Mouse (Mus musculus) bone marrow, adult 2 months (tissue): Measurements from ENCODE around the gene Hfm1. TPM values are rescaled to one million over a fixed set of nuclear protein-coding genes. Genes with fewer than 3 reads are reported as not detected.

ENCODE experiments used
- H3K27ac ChIP-seq: fragments of 200-500 bp; 2 replicates; pipeline ENCODE4 v1.5.1; 2012; ENCODE audit warnings: low read depth, mild to moderate bottlenecking, control low read depth, inconsistent platforms, low read length; ENCODE audit not compliant: control insufficient read depth, poor library complexity, insufficient read depth
- H3K4me1 ChIP-seq: fragments of 200-500 bp; 2 replicates; pipeline ENCODE4 v1.6.1; 2011; ENCODE audit warnings: low read length; ENCODE audit not compliant: control insufficient read depth, insufficient read depth
- H3K4me3 ChIP-seq: fragments of 200-500 bp; replicated peaks from 2 replicates; pipeline ENCODE3; 2011; ENCODE audit warnings: mild to moderate bottlenecking, low read depth, low read length, control low read depth; ENCODE audit not compliant: control insufficient read depth
- CTCF ChIP-seq: fragments of 200-500 bp; IDR thresholded peaks from 2 replicates; pipeline ENCODE4 v1.5.1; 2011; ENCODE audit warnings: low read length, control low read depth; ENCODE audit not compliant: control insufficient read depth, insufficient read depth
- POLR2A ChIP-seq: fragments of 200-500 bp; IDR thresholded peaks from 2 replicates; pipeline ENCODE4 v1.6.1; 2011; ENCODE audit warnings: low read depth, mild to moderate bottlenecking, control low read depth, low read length, borderline replicate concordance; ENCODE audit not compliant: control insufficient read depth
- WGBS: fragments of 180-500 bp; shearing (Covaris S2); methylation state at CpG from one replicate; pipeline ENCODE4 v1.1.7; 2018; 5-methylcytosine and 5-hydroxymethylcytosine counted together
- polyA plus RNA-seq: library from polyadenylated mRNA; stranded (reverse); fragments of >200 nt; gene quantifications from 2 replicates; pipeline ENCODE4 v1.2.4, GENCODE M21; 2011; ENCODE audit warnings: low replicate concordance; ENCODE audit not compliant: missing spikeins, insufficient read depth, insufficient read length

Hfm1 gene
- polyA plus RNA-seq: not detected in 2 replicates

- 3% methylated on average over 75 of the region's 76 CpGs for WGBS
- TF ChIP-seq CTCF (no peak), POLR2A (no peak)
- no peaks in the 10 kb centered on the region; the same call in 1 of the 2 replicates for H3K4me1 ChIP-seq
- H3K4me3 ChIP-seq: peak within 1 kb of the TSS; percentile 35
- no peak within 1 kb of the TSS for H3K27ac ChIP-seq
Observed at GRCm38 (mm10) chr5:106925488-106926368, at the start of gene Hfm1. TSS of gene Hfm1 (minus strand) at chr5:106926321.

- WGBS: 87% methylated on average over 7 of the region's 7 CpGs
- Histone ChIP-seq H3K4me1 (no peaks in the 10 kb centered on the region; the same call in 1 of the 2 replicates), H3K27ac (no peak overlapping the region), H3K4me3 (no peak overlapping the region)
- TF ChIP-seq CTCF (no peak), POLR2A (no peak)
Observed at GRCm38 (mm10) chr5:106973883-106974282, 47.8 kb upstream of the Hfm1 start.

- no peak for TF ChIP-seq POLR2A
- no peak for TF ChIP-seq CTCF
- WGBS: 44% methylated on average over 1 of the region's 1 CpGs
Observed at GRCm38 (mm10) chr5:106967578-106967977, 41.5 kb upstream of the Hfm1 start.

GRCm38 (mm10) chr5:106966443-106966842 lies 40.3 kb upstream of the Hfm1 start:
- 78% methylated on average over 3 of the region's 3 CpGs for WGBS
- TF ChIP-seq POLR2A: no peak
- no peak for TF ChIP-seq CTCF
- H3K27ac ChIP-seq: no peak overlapping the region
- peaks cover 2% of the 10 kb centered on the region; the same call in 1 of the 2 replicates for H3K4me1 ChIP-seq
- H3K4me3 ChIP-seq: no peak overlapping the region

More at GRCm38 (mm10) chr5:106967578-106967977, 41.5 kb upstream of the Hfm1 start:
- H3K4me1 ChIP-seq: peaks cover 2% of the 10 kb centered on the region; the same call in 1 of the 2 replicates
- no peak overlapping the region for H3K4me3 ChIP-seq
- H3K27ac ChIP-seq: no peak overlapping the region

- H3K4me3 ChIP-seq: peak overlapping the region; percentile 79
- peaks cover 2% of the 10 kb centered on the region; the same call in 1 of the 2 replicates for H3K4me1 ChIP-seq
- no peak for TF ChIP-seq CTCF
- TF ChIP-seq POLR2A: no peak; the same call in 1 of the 2 replicates
- WGBS: 1% methylated on average over 41 of the region's 41 CpGs
- peak overlapping the region; percentile 46 for H3K27ac ChIP-seq
Observed at GRCm38 (mm10) chr5:106964513-106965014, 38.4 kb upstream of the Hfm1 start.

GRCm38 (mm10) chr5:106963584-106964512 lies 37.7 kb upstream of the Hfm1 start, which contains the start of gene Cdc7:
TSS of gene Cdc7 (plus strand) at chr5:106964322.
- TF ChIP-seq POLR2A (peak; percentile 54; the same call in 1 of the 2 replicates), CTCF (no peak)
- Histone ChIP-seq H3K4me1 (peaks cover 2% of the 10 kb centered on the region; the same call in 1 of the 2 replicates), H3K27ac (peak within 1 kb of the TSS; percentile 46), H3K4me3 (peak within 1 kb of the TSS; percentile 79)
- 7% methylated on average over 54 of the region's 54 CpGs for WGBS

- Histone ChIP-seq H3K27ac (no peak overlapping the region), H3K4me3 (no peak overlapping the region), H3K4me1 (peaks cover 2% of the 10 kb centered on the region; the same call in 1 of the 2 replicates)
- WGBS: 82% methylated on average over 2 of the region's 2 CpGs
- TF ChIP-seq CTCF (no peak), POLR2A (no peak)
Observed at GRCm38 (mm10) chr5:106960451-106960850, 34.3 kb upstream of the Hfm1 start.

- Histone ChIP-seq H3K27ac (no peak overlapping the region), H3K4me3 (no peak overlapping the region), H3K4me1 (peaks cover 2% of the 10 kb centered on the region; the same call in 1 of the 2 replicates)
- TF ChIP-seq POLR2A (no peak), CTCF (no peak)
- 84% methylated on average over 3 of the region's 3 CpGs for WGBS
Observed at GRCm38 (mm10) chr5:106959031-106959430, 32.9 kb upstream of the Hfm1 start.
